Mouse (Mus musculus) inflammation-experienced regulatory T-cells, adult 6 months (primary cell): ENCODE results near the gene B4galt1. TPM values are rescaled to one million over a fixed set of nuclear protein-coding genes. Genes with fewer than 3 reads are reported as not detected.

Experiments
- ATAC-seq: one replicate; pipeline ENCODE4 v1.8.0; 2017
- polyA plus RNA-seq, 3 experiments: library from polyadenylated mRNA; unstranded; fragments of 100-300 nt; shearing (Covaris generic); gene quantifications; one replicate each; pipeline ENCODE4 v1.2.1; 2017

B4galt1 gene
- polyA plus RNA-seq = 10 to 100 TPM; 47.2 to 79.0 (median 56.0) TPM

- ATAC-seq = peak; percentile 83
Observed at GRCm38 (mm10) chr4:40853565-40854386, at the start of gene B4galt1. TSS of gene B4galt1 (minus strand) at chr4:40854005.

GRCm38 (mm10) chr4:40900612-40901011 lies 46.8 kb upstream of the B4galt1 start:
- no peak for ATAC-seq

GRCm38 (mm10) chr4:40900071-40900470 lies 46.3 kb upstream of the B4galt1 start:
- no peak for ATAC-seq

- ATAC-seq = no peak
Observed at GRCm38 (mm10) chr4:40899264-40899663, 45.5 kb upstream of the B4galt1 start.

- no peak for ATAC-seq
Observed at GRCm38 (mm10) chr4:40898476-40899044, 44.8 kb upstream of the B4galt1 start.

GRCm38 (mm10) chr4:40895646-40896045 lies 41.8 kb upstream of the B4galt1 start:
- no peak for ATAC-seq

GRCm38 (mm10) chr4:40895118-40895517 lies 41.3 kb upstream of the B4galt1 start:
- ATAC-seq = no peak

GRCm38 (mm10) chr4:40891206-40891605 lies 37.4 kb upstream of the B4galt1 start:
- no peak for ATAC-seq

- no peak for ATAC-seq
Observed at GRCm38 (mm10) chr4:40889983-40890382, 36.2 kb upstream of the B4galt1 start.

- no peak for ATAC-seq
Observed at GRCm38 (mm10) chr4:40889252-40889651, 35.4 kb upstream of the B4galt1 start.

GRCm38 (mm10) chr4:40888839-40889238 lies 35.0 kb upstream of the B4galt1 start:
- no peak for ATAC-seq

GRCm38 (mm10) chr4:40885883-40886282 lies 32.1 kb upstream of the B4galt1 start:
- no peak for ATAC-seq

- ATAC-seq = no peak
Observed at GRCm38 (mm10) chr4:40885166-40885525, 31.3 kb upstream of the B4galt1 start.

- no peak for ATAC-seq
Observed at GRCm38 (mm10) chr4:40884282-40885165, 30.7 kb upstream of the B4galt1 start.

- ATAC-seq = peak; percentile 82
Observed at GRCm38 (mm10) chr4:40883200-40883599, 29.4 kb upstream of the B4galt1 start.

- ATAC-seq = no peak
Observed at GRCm38 (mm10) chr4:40877528-40877927, 23.7 kb upstream of the B4galt1 start.

GRCm38 (mm10) chr4:40876814-40877371 lies 23.1 kb upstream of the B4galt1 start:
- peak; percentile 58 for ATAC-seq

- ATAC-seq = peak; percentile 88
Observed at GRCm38 (mm10) chr4:40875842-40876241, 22.0 kb upstream of the B4galt1 start.

- ATAC-seq = no peak
Observed at GRCm38 (mm10) chr4:40874794-40875552, 21.2 kb upstream of the B4galt1 start.

GRCm38 (mm10) chr4:40874151-40874600 lies 20.4 kb upstream of the B4galt1 start:
- ATAC-seq = no peak

GRCm38 (mm10) chr4:40873320-40873719 lies 19.5 kb upstream of the B4galt1 start:
- ATAC-seq = no peak

- ATAC-seq = no peak
Observed at GRCm38 (mm10) chr4:40872129-40872528, 18.3 kb upstream of the B4galt1 start.
